Mouse (Mus musculus): Measurements from ENCODE around the gene Arsj. TPM values are rescaled to one million over a fixed set of nuclear protein-coding genes. Genes with fewer than 3 reads are reported as not detected.

The Arsj gene
- polyA plus RNA-seq, 1 experiment from 2014 or later, result 0.45 TPM

DNA sequence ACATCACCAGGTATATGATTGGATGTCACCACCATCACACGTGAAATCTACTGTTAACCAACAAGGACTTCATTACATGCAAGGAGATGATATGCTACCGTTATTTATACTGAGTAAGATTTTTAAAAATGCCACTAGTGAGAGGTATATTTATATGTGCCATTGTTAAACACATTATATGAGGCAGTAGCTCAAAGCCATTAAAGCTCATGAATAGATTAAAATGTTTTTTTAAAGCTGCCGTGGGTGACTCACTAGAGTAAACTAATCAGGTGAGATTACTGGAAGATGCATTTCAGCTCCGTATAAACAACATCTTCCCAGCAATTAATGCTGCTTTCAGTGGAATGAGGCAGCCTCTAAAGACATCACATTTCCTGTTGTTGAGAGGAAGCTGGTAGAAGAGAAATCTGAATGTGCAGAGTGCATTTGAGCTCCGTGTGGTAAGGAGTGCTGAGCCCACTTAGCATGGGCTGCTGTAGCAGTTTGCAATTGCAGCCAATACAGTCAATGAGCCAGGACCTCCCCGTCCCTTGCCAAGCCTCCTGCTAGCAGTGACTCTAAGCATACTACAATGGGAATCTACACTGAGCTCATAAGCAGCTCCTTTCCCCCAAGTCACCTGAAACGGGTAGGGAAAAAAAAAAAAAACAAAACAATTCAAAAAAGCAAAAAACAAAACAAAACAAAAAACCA is 92.5 kb downstream of the Arsj start:
- H3K27me3 ChIP-seq (ENCODE audit: control insufficient read depth, insufficient read depth, low read depth, low read length), result no peaks in the 10 kb centered on the region
- 0 out of 2 replicates have a peak overlapping the region, but pooled peaks have one; percentile 5 for H3K27ac ChIP-seq (ENCODE audit: low read length)
- 53% methylated on average over 7 of the region's 7 CpGs for WGBS
- H3K9me3 ChIP-seq (replicated peaks; ENCODE audit: control insufficient read depth, low read length, poor library complexity, severe bottlenecking), result no peaks in the 10 kb centered on the region
- no peaks in the 10 kb centered on the region for H3K36me3 ChIP-seq (ENCODE audit: control insufficient read depth, insufficient read depth, low read length)
- H3K4me2 ChIP-seq (ENCODE audit: low read length), result no peak overlapping the region
- no peak overlapping the region for H3K9ac ChIP-seq (ENCODE audit: low read depth, low read length)
- peaks cover 5% of the 10 kb centered on the region; the same call in 1 of the 2 replicates for H3K4me1 ChIP-seq (ENCODE audit: control insufficient read depth, insufficient read depth, low read length)
- no peak overlapping the region for H3K4me3 ChIP-seq (ENCODE audit: low read depth, low read length)
- ATAC-seq, result 0 out of 2 replicates have a peak, but pooled peaks have one; percentile 54

DNA sequence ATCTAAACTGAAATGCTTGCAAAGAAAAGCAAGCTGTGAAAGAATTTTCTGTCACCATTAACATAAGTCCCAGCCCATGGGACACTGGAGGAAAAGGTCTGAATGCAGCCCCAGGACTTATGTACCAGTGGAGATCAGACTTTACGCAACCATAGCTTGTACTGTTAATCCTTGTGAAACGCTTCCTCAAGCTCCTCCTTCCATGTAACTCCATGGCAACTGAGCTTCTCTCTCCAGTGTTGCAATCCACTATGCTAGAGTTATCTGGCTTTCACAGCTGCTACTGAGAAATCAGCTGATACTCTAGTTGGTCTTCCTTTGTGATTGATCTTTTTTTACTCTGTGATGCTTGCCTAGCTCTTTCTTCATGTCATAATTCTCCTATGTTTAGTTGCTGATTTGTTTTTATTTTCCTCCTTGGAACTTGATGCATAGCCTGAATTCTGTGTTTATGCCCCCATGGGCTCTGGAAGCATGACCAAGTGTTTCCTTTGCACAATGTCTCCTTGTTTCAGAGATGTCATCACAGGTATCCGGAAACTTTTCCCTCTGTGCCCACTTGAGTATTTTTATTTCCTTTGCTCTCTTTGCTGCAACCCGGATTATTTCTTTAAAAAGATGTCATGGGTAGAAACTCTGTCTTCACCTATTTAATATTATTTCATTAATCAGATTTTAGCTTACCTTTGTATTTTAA is 99.8 kb downstream of the Arsj start:
- no peak for ATAC-seq
- Histone ChIP-seq H3K4me2 (ENCODE audit: low read length) (no peak overlapping the region), H3K4me1 (ENCODE audit: control insufficient read depth, insufficient read depth, low read length) (no peaks in the 10 kb centered on the region), H3K9ac (ENCODE audit: low read depth, low read length) (no peak overlapping the region), H3K9me3 (replicated peaks; ENCODE audit: control insufficient read depth, low read length, poor library complexity, severe bottlenecking) (no peaks in the 10 kb centered on the region), H3K27me3 (ENCODE audit: control insufficient read depth, insufficient read depth, low read depth, low read length) (no peaks in the 10 kb centered on the region), H3K27ac (ENCODE audit: low read length) (no peak overlapping the region), H3K36me3 (ENCODE audit: control insufficient read depth, insufficient read depth, low read length) (no peaks in the 10 kb centered on the region), H3K4me3 (ENCODE audit: low read depth, low read length) (no peak overlapping the region)
- WGBS, result 65% methylated on average over 4 of the region's 4 CpGs

DNA sequence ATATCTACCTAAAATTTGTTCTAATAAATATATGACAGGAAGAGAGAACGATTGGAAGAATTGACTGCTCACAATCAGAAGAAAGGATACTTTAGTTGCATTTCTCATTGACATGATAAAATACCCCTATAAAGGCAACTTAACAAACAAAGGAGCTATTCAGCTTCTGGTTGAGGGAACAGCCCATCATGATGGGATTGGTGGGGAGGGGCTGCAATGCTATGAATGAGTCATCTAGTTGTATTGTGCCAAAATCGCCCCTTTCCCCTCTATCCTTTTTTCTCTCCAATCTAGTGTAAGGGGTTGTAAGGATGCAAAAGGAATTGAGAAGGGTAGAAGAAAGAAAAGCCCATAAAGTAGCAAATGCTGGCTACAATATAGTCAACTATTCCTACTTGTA is 100.8 kb downstream of the Arsj start:
- Histone ChIP-seq H3K4me1 (ENCODE audit: control insufficient read depth, insufficient read depth, low read length) (no peaks in the 10 kb centered on the region), H3K9me3 (replicated peaks; ENCODE audit: control insufficient read depth, low read length, poor library complexity, severe bottlenecking) (no peaks in the 10 kb centered on the region), H3K4me2 (ENCODE audit: low read length) (no peak overlapping the region), H3K27me3 (ENCODE audit: control insufficient read depth, insufficient read depth, low read depth, low read length) (no peaks in the 10 kb centered on the region), H3K4me3 (ENCODE audit: low read depth, low read length) (no peak overlapping the region), H3K27ac (ENCODE audit: low read length) (no peak overlapping the region), H3K36me3 (ENCODE audit: control insufficient read depth, insufficient read depth, low read length) (no peaks in the 10 kb centered on the region), H3K9ac (ENCODE audit: low read depth, low read length) (no peak overlapping the region)
- no peak for ATAC-seq
- WGBS, result 44% methylated on average over 2 of the region's 2 CpGs

Other genes with a start within 250 kb of the Arsj start
- 62.5 and 74.7 TPM in 2 replicates for gene Camk2d, start 232.6 kb downstream of the Arsj start, polyA plus RNA-seq (2015; fragmentation: Nextera tagmentation; extraction: Ambion mirVana)